Mouse (Mus musculus) neutrophil, adult 65 days (primary cell): Measurements from ENCODE around the gene Gm29564. TPM values are rescaled to one million over a fixed set of nuclear protein-coding genes. Genes with fewer than 3 reads are reported as not detected.

Source experiments
- total RNA-seq: library from RNA; stranded (reverse); gene quantifications from 2 replicates; pipeline ENCODE4 v1.2.4, GENCODE M21; 2023

Gm29564 gene
- not detected in 2 replicates for total RNA-seq

DNA sequence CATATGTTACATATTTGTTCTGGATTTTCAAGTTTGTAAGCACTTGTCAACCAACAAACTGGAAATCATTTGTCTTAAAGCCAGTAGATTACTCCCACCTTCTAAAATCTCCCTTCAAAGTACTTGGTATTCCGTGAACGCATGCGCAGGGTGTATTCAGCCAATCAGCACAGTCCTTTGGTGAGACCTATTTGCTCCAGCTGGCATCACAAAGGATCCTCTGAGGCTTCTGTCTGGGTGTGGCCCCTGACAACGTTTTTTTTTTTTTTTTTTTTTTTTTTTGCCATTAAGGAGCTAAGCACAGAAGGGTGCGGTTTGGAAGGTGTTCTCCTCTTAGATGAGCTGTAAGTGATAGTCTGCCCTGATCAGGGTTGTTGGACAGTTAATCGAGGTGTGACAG lies at the start of gene Gm29564:
TSS of gene Gm29564 (plus strand) at position 301 of the 400 bp plus-strand sequence.

Other genes with a start within 250 kb of the Gm29564 start
- gene Gm20867, start 249.8 kb upstream of the Gm29564 start, total RNA-seq, result not detected in 2 replicates